Mouse (Mus musculus) embryonic fibroblast, embryonic 13.5 days (primary cell): Measurements from ENCODE around the gene Etfdh.

Source experiments
- CTCF ChIP-seq: IDR thresholded peaks from 2 replicates; pipeline ENCODE4 v1.5.1; 2011; ENCODE audit warnings: mild to moderate bottlenecking, control low read depth, low read length, moderate library complexity, borderline replicate concordance; ENCODE audit not compliant: insufficient read depth
- POLR2A ChIP-seq: IDR thresholded peaks from 2 replicates; pipeline ENCODE4 v1.6.1; 2011; ENCODE audit warnings: low read depth, mild to moderate bottlenecking, control low read depth, low read length, moderate library complexity

DNA sequence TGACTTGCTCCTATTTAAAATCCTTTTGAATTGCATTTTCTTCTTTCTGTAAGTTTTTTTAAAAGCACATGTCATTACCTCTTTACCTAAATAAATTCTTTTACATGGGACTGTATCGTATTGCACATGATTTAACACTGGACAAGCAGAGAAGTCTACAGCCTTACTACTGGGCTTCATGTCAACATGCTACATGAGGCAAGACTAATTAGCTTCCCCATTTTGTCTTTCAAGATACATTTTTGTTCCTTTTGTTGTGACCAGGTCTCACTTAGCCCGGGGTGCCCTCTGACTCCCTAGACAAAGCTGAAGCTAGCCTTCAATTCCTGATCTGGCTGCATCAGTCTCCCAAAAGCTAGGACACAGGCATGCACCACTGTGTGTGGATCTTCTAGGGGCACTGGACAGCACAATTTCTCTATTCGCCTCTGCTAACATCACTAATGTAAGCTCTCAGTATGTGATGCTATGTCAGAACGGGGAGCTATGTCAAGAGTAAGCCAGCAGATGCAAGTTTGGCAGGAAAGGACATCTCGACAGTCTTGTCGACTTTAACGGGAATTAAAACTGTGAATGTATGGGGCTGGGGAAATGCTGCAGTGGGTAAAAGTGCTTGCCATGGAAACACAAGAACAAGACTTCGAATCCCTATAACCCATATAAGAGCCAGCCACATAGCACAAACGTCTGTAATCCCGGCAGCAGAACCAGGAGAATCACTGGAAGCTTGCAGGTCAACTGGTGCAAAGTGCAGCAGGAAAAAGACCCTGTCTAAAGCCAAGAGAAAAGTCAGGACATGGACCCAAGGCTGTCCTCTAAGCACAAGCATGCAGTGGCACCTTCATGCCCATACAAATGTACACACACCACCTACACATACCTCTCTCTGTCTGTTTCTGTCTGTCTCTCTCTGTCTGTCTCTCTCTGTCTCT lies 67.2 kb downstream of the Etfdh start:
- TF ChIP-seq CTCF: no peak
- no peak for TF ChIP-seq POLR2A
